Mouse (Mus musculus) kidney, adult 2 months (tissue): ENCODE measurements at regions not wholly inside any gene's neighbourhood (a gene's known extent, or its start where the extent isn't known, plus 50 kb on each side); places are given as distances from the start of the nearest gene placed in this dataset.

Experiments
- CTCF ChIP-seq: fragments of 200-500 bp; conservative IDR thresholded peaks from 2 replicates; pipeline ENCODE4 v1.5.1; 2011; ENCODE audit warnings: low read depth, mild to moderate bottlenecking, control low read depth, low read length, moderate library complexity, mixed read lengths; ENCODE audit not compliant: insufficient read depth, insufficient read length
- POLR2A ChIP-seq: fragments of 200-500 bp; IDR thresholded peaks from one replicate; pipeline ENCODE4 v1.6.1; 2011; ENCODE audit warnings: low read depth, low read length, control low read depth

- TF ChIP-seq CTCF: no peak
- no peak for TF ChIP-seq POLR2A
Measured at GRCm38 (mm10) chr15:88159618-88160170, 440.4 kb upstream of the Zdhhc25 start.
